Mouse (Mus musculus): ENCODE measurements around the gene Zfp12.

Zfp12 gene

GRCm38 (mm10) chr5:143266794-143267193 lies 31.8 kb downstream of the Zfp12 start:
- no peak for DNase-seq (ENCODE audit: low read depth, low spot score)

- DNase-seq (ENCODE audit: low read depth, low spot score) = no peak
Measured at GRCm38 (mm10) chr5:143268985-143269362, 34.0 kb downstream of the Zfp12 start.

- DNase-seq (ENCODE audit: low read depth, low spot score) = peak; percentile 58
Measured at GRCm38 (mm10) chr5:143269363-143270150, 34.6 kb downstream of the Zfp12 start, which contains the start of gene Zfp316. Zfp316 (minus strand) TSS chr5:143270022.

GRCm38 (mm10) chr5:143270151-143270519 lies 35.2 kb downstream of the Zfp12 start:
- DNase-seq (ENCODE audit: low read depth, low spot score) = no peak

GRCm38 (mm10) chr5:143271642-143272041 lies 36.7 kb downstream of the Zfp12 start:
- no peak for DNase-seq (ENCODE audit: low read depth, low spot score)

- DNase-seq (ENCODE audit: low read depth, low spot score) = no peak
Measured at GRCm38 (mm10) chr5:143272108-143272507, 37.1 kb downstream of the Zfp12 start.

GRCm38 (mm10) chr5:143272540-143273330 lies 37.8 kb downstream of the Zfp12 start:
- no peak for DNase-seq (ENCODE audit: low read depth, low spot score)

GRCm38 (mm10) chr5:143275761-143276160 lies 40.8 kb downstream of the Zfp12 start:
- DNase-seq (ENCODE audit: low read depth, low spot score) = no peak

GRCm38 (mm10) chr5:143279247-143279646 lies 44.3 kb downstream of the Zfp12 start:
- no peak for DNase-seq (ENCODE audit: low read depth, low spot score)

GRCm38 (mm10) chr5:143284762-143285161 lies 49.8 kb downstream of the Zfp12 start:
- DNase-seq (ENCODE audit: low read depth, low spot score) = no peak

- DNase-seq (ENCODE audit: low read depth, low spot score) = peak; percentile 24
Measured at GRCm38 (mm10) chr5:143287774-143288328, 52.9 kb downstream of the Zfp12 start.

GRCm38 (mm10) chr5:143288378-143288911 lies 53.5 kb downstream of the Zfp12 start:
- peak; percentile 23 for DNase-seq (ENCODE audit: low read depth, low spot score)

- DNase-seq (ENCODE audit: low read depth, low spot score) = no peak
Measured at GRCm38 (mm10) chr5:143289299-143289698, 54.3 kb downstream of the Zfp12 start.

GRCm38 (mm10) chr5:143292879-143293278 lies 57.9 kb downstream of the Zfp12 start:
- DNase-seq (ENCODE audit: low read depth, low spot score) = no peak

GRCm38 (mm10) chr5:143293404-143293803 lies 58.4 kb downstream of the Zfp12 start, which contains the start of gene Zfp853:
Zfp853 (minus strand) TSS chr5:143293623.
- DNase-seq (ENCODE audit: low read depth, low spot score) = no peak

- DNase-seq (ENCODE audit: low read depth, low spot score) = no peak
Measured at GRCm38 (mm10) chr5:143294862-143295261, 59.9 kb downstream of the Zfp12 start.

- no peak for DNase-seq (ENCODE audit: low read depth, low spot score)
Measured at GRCm38 (mm10) chr5:143295330-143295729, 60.4 kb downstream of the Zfp12 start.

- no peak for DNase-seq (ENCODE audit: low read depth, low spot score)
Measured at GRCm38 (mm10) chr5:143297986-143298385, 63.0 kb downstream of the Zfp12 start.

- DNase-seq (ENCODE audit: low read depth, low spot score) = no peak
Measured at GRCm38 (mm10) chr5:143298391-143298790, 63.4 kb downstream of the Zfp12 start.

Measured in mesoderm, embryonic 11.5 days (tissue).